Mouse (Mus musculus) brain, embryonic 18.5 days (tissue): ENCODE results near the gene Helz.
"Not testable (repeated sequence)": the region's sequence is repeated elsewhere in the genome, so short reads cannot be mapped to it uniquely, and the experiment has no call there.

Experiments used
- DNase-seq: peaks from one replicate; pipeline ENCODE4 v3.0.0-alpha.2; 2012; ENCODE audit warnings: low read depth, low spot score

Helz gene

DNA sequence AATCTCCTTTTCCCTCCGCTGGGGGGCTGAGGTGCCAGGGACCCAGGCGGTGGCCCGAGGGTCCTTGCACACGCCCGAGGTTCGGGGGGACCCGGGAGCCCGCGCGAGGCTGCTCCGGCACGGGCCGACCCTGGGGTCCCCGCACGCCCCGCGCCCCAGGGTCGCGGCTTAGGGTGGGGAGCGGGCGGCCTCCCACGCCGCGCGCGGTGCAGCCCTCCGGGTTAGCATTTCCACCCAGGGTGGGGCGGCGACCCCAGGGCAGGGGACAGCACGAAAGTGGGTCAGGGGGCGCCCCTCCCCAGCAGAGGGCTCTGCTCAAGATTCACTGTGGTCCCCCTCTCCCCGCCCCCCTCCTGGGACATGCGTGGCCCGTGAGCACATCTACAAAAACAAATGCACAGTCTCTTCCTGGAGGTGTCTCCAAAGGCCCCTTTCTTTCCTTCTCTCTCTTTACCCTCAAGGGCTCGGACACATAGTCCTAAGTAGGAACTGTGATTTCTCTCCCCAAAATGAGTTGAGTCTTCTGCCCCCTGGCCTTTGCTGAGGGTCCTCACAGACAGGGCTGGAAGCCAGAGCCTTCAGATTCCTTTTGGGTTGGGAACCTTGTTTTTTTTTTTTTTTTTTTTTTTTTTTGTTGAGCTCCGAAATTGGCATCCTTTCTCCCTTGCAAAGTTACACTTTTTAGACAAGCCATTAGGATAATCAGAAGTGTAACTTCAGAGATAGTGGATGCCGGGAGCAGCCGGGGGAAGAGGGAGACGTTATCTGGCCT is 660 bp downstream of the Helz start:
- no peak for DNase-seq

DNA sequence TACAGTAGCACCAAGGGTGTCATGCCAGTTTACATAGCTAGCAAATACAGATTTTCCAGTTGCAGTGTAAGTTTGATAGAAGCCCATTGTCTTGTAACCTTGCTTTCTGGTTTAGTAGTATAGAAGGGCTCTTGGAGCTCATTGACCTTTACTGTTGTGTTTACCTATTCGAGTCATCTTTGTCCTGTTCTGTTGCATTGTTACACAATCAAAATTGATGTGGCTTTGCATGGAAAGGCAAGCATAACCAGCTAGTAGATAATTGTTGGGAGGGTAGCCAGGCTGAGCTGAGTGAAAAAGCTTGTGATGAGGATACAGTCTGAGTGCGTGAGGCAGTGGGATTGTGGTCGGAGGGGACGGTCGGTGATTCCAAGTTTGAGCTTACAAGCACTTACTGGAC is 12.1 kb downstream of the Helz start:
- no peak for DNase-seq

DNA sequence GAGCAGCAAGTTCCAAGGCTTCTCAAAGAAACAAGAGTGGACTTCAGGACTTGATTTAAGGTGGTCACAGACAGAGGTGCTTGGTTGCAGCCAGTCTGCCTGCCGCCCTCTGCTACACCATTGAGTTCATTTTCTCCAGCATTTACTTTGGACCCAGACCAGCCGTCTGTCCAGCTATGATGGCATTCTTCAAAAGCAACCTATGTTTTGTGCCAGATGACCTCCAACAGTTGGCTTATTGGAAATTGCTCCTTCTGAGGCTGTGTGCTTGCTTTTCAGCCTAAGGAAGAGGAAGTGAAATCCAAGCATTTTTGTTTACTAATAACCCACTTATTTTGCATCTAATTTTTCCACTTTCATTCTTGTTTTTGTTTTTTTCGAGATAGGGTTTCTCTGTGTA is 19.7 kb downstream of the Helz start:
- DNase-seq, result no peak

DNA sequence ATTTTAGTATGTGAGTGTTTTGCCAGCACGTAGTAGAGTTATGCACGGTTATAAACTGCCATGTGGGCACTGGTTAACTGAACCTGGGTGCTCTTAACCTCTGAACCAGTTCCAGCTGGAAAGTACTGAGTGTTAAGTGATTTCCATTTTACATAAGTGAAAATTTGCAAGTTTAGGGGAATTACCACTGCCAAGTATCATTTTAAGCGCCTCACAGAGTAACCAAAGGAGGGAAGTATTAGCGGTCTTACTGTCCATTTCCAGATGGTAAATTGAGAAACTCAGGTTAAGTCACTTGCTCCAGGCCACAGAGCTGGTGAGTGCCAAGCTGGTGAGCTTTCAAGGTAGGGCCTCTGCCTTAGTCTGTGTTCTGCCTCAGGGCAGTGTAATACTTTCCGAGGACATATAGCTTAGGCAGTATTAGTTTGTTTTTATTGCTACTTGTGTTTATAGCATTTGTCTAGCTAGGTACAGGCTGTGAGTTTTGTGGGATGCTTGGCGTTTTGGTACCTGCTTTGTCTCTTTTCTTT is 20.8 kb downstream of the Helz start:
- DNase-seq, result no peak

DNA sequence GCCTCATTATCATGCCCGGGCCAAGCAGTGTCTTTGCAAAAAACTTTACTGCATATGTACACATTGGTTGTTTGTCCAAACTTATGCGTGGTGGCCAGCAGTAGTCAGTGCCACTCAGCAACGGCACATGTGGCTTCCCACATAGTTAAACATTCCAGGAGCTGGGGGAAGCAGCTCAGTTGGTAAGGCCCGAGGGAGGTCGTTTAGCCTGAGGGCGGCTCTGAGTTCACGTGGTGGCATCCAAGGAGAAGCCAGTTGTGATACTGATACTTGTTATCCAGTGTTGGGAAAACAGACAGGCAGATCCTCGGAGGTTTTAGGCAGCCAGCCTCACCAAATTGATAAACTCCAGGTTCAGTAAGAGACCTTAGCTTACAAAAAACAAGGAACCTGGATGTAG is 23.2 kb downstream of the Helz start:
- not testable (repeated sequence) for DNase-seq

DNA sequence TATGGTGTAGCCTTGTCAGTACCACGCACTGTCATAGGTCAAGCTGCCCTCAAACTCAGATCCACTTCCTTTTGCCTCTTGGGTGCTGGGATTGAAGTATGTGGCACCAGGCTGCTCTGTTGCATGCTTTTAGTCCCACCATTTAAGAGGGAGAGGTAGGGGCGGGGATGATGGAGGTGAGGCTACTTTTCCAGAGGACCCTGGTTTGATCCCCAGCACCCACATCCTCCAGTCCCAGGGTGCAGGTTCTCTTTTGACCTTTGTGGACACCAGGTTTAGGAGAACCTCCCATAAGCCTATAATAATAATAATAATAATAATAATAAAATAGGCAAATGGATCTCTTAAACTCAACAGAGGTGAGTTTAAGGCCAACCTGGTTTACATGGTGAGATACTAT is 23.6 kb downstream of the Helz start:
- no peak for DNase-seq

DNA sequence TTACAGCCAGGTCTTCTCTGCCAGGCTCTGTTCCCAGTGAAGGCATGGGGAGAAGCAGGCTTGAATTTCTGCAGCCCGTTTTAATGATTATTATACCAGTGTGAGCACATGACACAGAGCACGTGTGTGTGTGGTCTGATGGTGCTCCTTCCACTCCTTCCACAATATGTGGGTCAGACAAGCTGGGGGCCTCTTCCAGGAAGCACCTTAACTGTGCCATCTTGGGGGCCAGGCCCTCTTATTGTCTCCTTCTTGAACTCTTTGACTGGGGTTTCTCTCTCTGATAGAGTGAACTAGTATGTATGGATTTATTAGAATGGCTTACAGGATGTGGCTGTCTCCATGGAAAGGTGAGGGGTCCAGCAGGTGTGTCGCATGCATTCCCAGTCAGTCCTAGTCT is 24.8 kb downstream of the Helz start:
- no peak for DNase-seq

DNA sequence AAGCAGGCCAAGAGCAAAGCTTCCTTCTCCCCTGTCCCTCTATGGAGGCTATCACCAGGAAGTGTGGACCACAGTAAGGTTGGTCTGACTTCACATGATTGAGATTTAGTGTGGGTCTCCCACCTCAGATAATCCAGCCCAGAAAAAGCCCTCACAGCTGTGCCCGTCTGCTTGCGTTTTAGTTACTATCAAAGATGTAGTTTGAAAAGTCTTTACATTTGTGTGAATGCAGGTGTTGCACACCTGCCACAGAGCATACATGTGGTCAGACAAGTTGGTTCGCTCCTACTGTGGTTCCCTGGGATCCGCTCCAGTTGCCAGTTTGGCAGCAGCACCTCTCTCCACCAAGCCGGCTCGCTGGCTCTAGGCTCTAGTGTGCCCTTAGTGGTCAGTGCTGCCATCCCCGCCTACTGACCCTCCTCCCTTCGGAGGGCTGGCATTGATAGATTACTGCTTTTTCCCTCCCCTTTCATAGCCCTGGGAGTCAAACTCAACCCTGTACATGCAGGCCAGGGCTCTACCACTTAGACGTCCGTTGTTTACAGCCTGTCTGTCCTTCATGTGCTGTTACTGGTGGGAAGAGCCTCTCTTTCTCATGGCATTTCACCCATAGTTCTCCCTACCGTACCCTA is 25.4 kb downstream of the Helz start:
- DNase-seq, result no peak

DNA sequence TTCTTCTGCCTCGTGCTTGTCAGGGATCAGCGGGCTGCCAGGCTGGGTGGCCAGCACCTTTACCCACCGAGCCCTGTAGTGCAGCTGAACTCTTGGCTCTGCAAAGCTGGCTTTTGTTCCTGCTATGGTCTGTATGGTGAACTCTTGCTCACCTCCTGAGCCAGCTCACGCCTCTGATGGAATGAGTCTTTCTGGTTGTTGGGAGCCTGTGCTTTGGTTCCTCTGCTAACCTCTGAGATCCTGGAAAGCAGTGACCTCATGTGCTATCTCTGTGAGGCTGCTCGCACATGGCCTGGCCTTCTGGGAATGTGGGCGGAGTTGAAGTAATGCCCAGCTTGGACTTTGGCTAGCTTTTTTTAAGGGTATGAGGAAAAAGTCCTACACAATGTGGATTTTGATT is 26.1 kb downstream of the Helz start:
- DNase-seq, result no peak

DNA sequence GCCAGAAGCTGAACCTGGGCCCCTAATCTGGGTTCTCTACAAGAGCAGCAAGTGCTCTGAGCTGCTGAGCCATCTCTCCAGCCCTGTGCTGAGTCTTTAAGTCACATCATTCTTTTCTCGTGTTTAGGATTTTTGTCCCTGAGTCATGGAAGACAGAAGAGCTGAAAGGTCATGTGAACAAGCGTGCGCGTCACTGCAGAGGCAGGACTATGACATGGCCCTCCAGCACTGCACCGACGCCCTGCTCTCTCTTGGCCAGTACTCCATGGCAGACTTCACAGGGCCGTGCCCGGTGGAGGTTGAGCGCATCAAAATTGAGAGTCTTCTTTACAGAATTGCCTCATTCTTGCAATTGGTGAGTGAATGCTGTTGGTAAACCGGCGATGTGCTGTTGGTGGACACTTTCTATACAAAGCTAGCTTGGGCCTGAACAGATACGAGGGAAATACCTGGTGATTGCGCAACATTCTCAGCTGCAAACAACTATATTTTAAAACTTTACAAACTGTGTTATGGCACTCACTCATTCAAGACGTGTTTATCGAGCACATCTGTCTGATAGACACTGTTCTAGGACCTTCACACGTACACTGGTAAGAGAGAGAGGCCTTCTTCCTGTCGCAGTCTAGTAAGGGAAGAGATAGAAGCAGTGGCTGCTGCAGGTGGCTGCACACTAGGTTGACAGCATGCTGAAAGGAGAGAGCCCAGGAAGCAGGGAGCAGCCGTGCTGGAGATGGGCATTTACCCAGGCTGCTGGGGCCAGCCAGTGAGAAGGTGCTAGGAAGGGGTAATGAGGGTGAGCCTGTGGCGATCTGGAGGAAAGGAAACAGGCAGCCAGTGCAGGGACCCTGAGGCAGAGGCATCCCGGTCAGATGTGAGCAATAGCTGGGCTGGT is 27.3 kb downstream of the Helz start:
- DNase-seq, result no peak

DNA sequence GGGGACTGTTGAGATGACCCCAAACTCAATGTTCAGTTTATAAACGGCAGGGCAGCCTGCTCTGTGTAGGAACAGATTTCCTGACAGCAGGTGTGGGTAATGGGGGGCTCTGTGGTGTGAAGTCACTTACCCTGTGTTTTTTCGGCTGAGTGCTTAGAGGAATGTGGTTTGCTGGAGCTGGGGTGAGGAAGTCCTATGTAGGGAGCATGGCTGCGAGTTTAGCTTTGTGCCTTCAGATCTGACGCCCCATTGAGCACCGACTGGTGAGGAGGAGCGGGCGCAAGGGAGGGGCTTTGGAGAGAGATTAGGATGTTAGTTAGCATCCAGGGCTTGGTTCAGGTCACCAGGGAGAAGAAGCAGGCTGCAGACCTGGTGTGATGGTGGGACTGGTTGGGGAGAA is 28.5 kb downstream of the Helz start:
- DNase-seq, result no peak

DNA sequence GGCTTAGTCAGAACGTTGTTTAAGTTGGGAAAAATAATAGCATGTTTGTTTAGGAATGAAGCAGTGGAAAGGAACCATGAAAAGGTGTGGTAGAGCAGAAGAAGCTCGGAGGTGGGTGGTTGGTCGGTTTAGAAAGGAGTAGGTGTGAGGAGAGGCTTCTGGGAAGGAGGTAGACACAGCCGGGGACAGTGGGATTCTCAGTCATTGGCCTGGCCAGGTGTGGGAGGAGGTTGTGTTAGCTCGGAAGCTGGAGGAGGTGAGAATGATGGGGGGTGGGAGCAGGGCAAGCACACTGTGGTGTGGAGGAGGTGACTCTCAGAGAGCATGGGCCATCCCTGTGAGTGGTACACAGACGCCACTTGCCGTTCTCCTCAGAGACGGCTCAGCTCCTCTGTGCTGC is 29.7 kb downstream of the Helz start:
- DNase-seq, result no peak

DNA sequence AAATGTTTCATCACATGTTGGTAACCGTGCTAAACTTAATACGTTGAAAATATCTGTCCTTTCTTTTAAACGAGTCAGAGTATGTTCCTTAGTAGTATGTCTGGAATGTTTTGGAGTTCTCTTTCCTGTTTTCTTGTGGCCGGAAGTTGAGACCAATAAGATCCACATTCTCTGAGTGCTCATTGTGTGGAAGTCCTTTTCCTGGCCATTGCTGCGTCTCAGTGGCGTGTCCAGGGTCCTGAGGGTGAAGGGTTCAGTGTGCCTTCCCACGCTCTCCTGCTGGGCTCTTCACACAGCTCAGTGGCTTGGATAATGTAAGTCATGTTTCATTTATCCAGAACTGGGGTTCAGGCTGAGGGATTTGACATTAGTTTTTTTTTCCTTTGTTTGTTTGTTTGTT is 30.5 kb downstream of the Helz start:
- DNase-seq, result no peak

DNA sequence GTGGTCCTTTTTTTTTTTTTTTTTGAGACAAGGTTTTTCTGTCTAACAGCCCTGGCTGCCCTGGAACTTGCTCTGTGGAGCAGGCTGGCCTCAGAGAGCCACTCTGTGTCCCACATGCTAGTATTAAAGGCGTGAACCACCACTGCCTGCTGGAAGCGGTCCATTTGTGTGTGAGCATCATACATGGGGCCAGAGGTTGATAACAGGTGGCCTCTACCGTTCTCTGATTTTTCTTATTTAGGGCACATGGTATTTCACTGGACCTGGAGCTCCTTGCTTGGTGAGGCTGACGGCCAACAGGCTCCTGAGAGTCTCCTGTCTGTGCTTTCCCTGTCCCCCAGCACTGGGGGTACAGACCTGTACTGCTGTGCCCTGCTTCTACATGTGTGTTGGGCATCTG is 33.1 kb downstream of the Helz start:
- no peak for DNase-seq

DNA sequence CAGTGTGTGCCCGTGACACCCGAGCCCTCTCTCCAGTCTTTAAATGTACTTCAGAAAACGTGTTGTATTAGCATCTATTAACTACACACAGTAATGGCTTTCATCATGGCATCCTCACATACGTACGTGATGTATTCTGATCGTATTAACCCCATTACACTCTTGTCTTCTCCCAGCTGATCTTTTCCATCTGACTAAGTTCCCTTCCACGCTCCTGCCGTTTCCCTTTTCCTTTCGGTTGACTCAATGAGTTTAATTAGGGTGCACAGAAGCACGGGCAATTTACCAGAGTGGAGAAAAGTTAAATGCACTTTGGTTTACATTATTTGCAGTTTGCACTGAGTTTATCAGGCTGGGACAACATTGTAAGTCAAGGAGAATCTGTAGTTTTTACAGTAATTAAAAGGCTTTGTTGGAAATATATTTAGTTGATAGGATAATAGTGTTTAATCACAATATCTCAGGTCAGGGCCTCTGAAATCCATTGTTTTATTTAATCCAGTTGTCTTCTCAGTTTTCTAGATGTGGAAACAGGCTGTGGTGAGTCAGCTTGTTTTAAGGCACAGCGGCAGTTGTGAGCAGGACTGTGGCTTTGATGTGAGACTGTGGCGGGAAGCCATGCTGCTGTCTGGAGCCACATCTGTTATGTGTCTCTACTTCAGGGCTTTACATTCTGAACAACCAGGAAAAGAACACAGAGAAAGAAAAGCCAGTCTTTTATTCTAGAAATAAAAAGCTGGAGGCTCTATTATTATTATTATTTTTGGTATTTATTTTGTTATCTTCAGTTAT is 37.1 kb downstream of the Helz start:
- DNase-seq, result no peak

DNA sequence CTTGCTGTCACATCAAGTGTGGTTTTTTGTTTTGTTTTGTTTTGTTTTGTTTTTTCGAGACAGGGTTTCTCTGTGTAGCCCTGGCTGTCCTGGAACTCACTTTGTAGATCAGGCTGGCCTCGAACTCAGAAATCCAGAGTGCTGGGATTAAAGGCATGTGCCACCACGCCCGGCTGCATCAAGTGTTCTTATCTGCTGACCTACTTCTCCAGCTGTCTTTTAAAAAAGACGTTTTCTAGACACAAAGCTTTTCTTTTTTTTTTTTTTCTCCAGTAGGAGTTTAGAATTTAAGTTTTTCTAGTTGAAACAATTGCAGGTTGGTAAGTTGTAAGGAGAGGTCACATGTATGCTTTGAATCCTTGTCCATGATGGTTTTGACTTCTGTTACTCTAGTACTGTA is 38.4 kb downstream of the Helz start:
- not testable (repeated sequence) for DNase-seq

DNA sequence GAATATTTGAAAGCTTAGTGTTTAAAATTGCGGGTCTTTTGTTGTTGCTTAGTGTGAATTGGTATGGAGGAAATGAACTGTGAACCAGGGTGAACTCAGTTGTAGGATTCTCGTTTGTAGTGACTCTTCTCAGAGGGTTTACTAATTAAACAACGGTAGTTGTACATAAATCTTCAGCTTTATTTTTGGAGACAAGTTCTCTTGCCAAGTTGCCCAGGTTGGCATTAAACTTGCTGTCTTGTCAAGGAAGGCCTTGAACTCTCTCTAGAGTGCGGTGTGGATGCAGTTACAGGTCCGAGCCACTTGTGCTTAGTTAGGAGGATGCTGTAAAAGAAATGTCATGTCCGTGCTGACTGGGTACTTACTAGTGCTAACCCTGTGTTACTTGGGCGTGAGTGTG is 39.4 kb downstream of the Helz start:
- DNase-seq, result no peak

DNA sequence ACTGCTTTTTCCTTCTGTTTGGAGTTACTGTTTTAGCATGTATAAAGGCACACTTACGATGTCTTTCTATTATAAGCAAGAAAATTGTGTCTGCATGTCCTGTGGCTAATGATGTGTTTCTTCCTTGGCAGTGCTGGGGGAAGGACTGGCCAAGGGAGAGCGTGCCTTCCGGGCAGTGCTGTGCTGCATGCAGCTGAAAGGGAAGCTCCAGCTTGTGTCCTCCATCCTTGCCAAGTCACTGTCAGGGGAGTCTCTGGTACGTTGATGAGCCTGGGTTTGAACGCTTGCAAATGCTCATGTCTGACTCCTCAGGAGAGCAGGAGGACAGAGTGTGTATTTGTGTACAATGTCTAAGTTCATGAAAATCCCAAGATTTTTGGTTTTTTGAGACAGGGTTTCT is 44.8 kb downstream of the Helz start:
- DNase-seq, result no peak

DNA sequence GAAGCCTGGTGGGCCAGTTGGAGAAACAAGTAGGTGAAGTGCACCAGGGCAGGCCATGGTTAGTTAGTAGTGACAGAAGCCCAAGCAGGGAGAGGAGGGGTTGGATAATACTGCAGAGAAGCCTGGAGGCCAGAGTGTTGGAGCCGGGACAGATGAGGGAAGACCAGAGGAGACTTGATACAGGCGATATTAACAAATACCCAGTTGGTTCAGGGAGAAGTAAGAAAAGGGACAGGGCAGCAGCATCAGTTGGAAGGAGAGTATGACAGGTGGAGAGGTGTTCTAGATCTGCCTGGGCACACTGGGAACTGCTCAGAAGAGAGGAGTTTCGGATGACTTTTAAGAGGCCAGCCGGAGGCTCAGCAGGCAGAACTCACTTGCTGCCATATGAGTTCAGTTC is 49.7 kb downstream of the Helz start:
- DNase-seq, result no peak

DNA sequence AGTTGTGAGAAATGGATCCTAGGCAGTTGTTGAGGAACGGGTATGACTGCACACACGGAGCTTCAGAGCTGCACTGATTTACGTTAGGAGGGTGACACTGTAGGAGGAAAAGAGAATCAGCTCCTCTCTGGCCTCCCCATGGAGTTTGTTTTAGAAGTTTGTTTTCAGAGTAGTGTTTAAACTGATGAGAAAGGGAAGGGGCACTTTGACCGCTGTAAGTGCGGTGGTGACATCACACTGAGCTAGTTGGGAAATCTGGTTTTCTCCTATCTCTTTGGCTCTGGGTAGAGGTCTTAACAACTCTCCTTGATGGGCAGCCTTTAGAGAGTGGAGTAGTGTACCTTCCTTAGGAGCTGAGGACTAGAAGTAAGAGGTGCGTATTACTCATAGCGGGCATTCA is 58.0 kb downstream of the Helz start:
- no peak for DNase-seq

DNA sequence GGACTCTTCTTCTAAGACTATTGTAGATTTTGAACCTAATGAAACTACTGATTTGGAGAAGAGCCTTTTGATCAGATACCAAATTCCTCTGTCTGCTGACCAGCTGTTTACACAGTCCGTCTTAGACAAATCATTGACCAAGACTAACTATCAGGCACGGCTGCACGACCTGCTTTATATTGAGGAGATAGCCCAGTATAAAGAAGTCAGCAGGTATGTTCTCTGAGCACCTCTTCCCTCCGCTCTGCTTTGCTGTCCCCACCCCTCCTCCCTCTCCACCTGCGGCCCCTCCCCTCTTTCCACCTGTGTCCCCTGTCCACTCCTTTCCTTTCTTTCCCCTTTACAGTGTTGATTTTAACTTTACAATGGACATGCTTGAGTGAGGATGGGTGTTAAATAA is 66.2 kb downstream of the Helz start:
- no peak for DNase-seq

DNA sequence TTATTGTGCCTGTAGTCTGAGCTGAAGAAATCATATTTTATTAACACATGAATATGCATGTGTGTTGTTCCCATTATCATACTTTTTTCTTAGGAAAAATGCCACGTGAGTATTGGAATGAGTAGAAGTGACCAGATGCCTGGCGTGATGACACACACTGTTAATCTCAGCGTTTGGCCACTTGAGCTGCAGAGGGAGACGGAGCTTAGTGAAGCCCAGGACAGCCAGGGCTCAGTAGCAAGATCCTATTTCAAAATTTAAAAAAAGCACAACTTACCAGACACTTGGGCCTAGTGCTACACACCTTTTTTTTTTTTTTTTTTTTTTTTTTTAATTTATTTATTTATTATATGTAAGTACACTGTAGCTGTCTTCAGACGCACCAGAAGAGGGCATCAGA is 68.0 kb downstream of the Helz start:
- no peak for DNase-seq
